Mouse (Mus musculus): Measurements from ENCODE around the gene Jmjd8. TPM values are rescaled to one million over a fixed set of nuclear protein-coding genes. Genes with fewer than 3 reads are reported as not detected.

Gene Jmjd8
- polyA plus RNA-seq, 1 experiment from 2014 or later, result 40.6 TPM

DNA sequence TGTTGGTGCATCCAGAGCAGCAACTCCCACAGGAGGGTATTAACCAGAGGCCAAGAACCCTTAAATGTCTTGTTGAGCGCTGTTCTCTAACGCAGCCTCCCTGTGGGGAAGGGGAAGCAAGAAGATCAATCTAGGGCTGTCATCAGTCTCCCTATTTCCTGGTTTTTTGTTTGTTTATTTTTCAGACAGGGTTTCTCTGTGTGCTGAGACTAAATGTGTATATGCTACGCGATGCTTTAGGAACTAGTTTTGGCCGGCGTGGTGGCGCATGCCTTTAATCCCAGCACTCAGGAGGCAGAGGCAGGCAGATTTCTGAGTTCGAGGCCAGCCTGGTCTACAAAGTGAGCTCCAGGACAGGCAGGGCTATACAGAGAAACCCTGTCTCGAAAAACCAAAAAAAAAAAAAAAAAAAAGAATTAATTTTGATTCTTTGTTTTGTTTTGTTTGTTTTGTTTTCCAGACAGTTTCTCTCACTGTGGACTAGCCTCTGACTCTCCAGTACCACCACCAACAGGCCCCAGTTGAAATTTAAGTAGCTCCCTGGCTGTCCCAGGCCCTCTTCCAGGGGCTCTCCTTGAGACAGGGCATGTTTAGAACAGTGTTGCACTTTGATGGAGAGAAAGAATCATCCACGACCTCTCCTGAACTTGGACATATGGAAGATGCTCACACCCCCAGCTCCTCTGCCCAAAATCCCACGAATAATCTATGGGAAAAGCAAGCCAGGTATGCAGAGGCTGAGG lies 44.9 kb downstream of the Jmjd8 start:
- no peak for TF ChIP-seq CTCF (IDR thresholded peaks at IDR 0.05; ENCODE audit: low read depth)
- no peaks in the 10 kb centered on the region for H3K27me3 ChIP-seq (ENCODE audit: insufficient read depth, low read length)
- no peak overlapping the region for H3K27ac ChIP-seq (ENCODE audit: low read depth)
- 58% methylated on average over 11 of the region's 11 CpGs for WGBS
- ATAC-seq (ENCODE audit: insufficient read depth), result no peak
- H3K9ac ChIP-seq, result peak overlapping the region; percentile 58
- H3K4me2 ChIP-seq, result peak overlapping the region; percentile 94
- peak overlapping the region; percentile 76; the same call in 1 of the 2 replicates for H3K4me3 ChIP-seq (ENCODE audit: low read depth, low read length)
- peaks cover 11% of the 10 kb centered on the region; the same call in 1 of the 2 replicates for H3K36me3 ChIP-seq (ENCODE audit: insufficient read depth)
- no peak for DNase-seq
- H3K9me3 ChIP-seq (ENCODE audit: low read depth, low read length), result no peaks in the 10 kb centered on the region
- H3K4me1 ChIP-seq (ENCODE audit: insufficient read depth), result peaks cover 15% of the 10 kb centered on the region; the same call in 1 of the 2 replicates

DNA sequence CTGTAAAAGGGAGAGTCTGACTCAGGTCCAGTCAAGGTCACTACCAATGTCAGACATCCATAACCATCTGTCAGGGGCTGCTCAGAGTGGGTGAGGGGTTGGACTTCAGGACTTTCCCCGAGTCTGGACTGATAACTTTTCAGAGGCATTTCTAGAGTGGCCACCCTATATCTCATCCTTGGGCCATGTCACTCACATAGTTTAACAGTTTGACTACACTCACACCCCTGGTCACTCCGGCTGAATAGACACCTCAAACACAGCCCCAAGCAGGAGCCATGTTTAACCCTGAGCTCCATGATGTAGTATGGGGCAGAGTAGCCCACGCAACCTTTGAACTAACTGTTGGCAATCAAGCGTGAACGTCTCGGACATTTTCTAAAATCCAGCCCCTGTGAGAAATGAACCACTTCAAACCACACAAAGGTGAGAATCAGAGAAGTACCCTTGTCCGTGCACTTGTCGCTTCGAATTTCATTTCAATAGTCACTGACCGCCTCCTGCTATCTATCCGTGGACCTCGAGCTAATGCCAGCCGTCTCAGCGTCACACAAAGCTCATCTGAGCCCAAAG lies 45.6 kb downstream of the Jmjd8 start:
- Histone ChIP-seq H3K27me3 (ENCODE audit: insufficient read depth, low read length) (no peaks in the 10 kb centered on the region), H3K4me2 (peak overlapping the region; percentile 94), H3K4me3 (ENCODE audit: low read depth, low read length) (peak overlapping the region; percentile 76), H3K4me1 (ENCODE audit: insufficient read depth) (peaks cover 12% of the 10 kb centered on the region; the same call in 1 of the 2 replicates), H3K36me3 (ENCODE audit: insufficient read depth) (peaks cover 17% of the 10 kb centered on the region), H3K27ac (ENCODE audit: low read depth) (peak overlapping the region; percentile 91), H3K9me3 (ENCODE audit: low read depth, low read length) (no peaks in the 10 kb centered on the region), H3K9ac (peak overlapping the region; percentile 58)
- no peak for ATAC-seq (ENCODE audit: insufficient read depth)
- no peak for DNase-seq
- no peak for TF ChIP-seq CTCF (IDR thresholded peaks at IDR 0.05; ENCODE audit: low read depth)
- whole genome bisulfite sequencing, result 6% methylated on average over 14 of the region's 14 CpGs

DNA sequence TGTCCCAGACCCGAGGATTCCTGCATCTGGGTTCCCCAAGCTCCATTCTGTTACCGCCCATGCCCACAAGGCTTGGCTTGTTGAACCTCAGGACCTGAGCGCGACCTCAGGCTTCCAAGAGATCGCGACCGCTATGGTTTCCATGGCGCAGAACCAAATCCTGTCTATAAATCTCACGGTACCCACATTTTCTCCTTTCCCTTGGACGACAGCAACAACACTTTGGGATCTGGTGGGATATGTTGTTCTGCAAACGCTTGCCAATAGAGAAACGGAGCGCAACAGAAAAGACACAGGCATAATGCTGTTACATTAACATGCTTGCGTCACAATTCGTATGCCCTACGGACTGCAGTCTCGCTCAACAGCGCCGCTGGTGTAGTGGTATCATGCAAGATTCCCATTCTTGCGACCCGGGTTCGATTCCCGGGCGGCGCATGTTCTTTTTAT lies 46.1 kb downstream of the Jmjd8 start, which contains the start of gene Mettl26:
Gene Mettl26 (plus strand): TSS at position 354 of the 450 bp plus-strand sequence.
- peak; percentile 99 for DNase-seq
- Histone ChIP-seq H3K27ac (ENCODE audit: low read depth) (peak within 1 kb of the TSS; percentile 91), H3K4me2 (peak within 1 kb of the TSS; percentile 94), H3K9me3 (ENCODE audit: low read depth, low read length) (no peaks in the 10 kb centered on the region), H3K4me3 (ENCODE audit: low read depth, low read length) (peak within 1 kb of the TSS; percentile 76), H3K36me3 (ENCODE audit: insufficient read depth) (peaks cover 22% of the 10 kb centered on the region), H3K4me1 (ENCODE audit: insufficient read depth) (peaks cover 12% of the 10 kb centered on the region; the same call in 1 of the 2 replicates), H3K27me3 (ENCODE audit: insufficient read depth, low read length) (no peaks in the 10 kb centered on the region), H3K9ac (peak within 1 kb of the TSS; percentile 65)
- peak; percentile 35 for TF ChIP-seq CTCF (IDR thresholded peaks at IDR 0.05; ENCODE audit: low read depth)
- ATAC-seq (ENCODE audit: insufficient read depth), result peak; percentile 77
- WGBS, result under 1% methylated on average over 25 of the region's 25 CpGs

DNA sequence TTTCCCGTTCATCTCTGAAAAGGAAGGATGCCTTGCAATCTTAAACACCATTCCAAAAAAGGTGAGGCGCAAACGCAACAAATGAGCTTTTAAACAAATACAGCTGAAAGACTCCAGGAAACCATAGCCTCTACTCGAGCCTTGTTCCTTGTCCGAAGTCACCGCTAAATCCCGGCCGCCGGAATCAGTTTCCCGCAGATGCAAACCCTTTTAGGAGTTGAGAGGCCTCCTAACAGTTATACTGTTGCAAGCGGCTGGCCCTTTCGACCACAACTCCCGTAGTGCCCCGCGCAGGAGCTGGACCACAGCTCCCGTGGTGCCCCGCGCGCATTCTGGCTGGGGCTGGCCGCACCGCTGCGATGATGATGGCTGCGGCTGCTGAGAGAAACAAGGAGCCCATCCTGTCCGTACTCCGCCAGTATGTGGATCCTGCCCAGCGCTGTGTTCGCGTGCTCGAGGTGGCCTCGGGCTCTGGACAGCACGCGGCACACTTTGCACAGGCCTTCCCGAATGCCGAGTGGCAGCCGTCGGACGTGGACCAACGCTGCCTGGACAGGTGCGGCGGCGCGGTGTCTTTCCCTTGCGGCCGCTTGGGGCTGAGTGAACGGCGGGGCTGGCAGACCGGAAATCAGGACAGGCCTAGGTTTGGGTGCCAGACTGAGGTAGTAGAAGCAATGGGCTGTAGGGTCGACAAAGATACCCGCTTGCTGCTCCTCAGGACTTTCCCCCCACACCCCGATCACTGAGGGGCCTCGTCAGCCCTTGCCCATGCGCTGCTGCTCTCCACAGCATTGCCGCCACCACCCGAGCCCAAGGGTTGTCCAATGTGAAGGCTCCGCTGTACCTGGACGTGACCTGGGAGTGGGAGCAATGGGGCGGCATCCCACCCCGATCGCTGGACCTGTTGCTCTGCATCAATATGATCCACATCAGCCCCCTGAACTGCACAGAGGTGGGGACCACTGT lies 46.8 kb downstream of the Jmjd8 start:
- Histone ChIP-seq H3K4me1 (ENCODE audit: insufficient read depth) (peaks cover 12% of the 10 kb centered on the region; the same call in 1 of the 2 replicates), H3K36me3 (ENCODE audit: insufficient read depth) (peaks cover 22% of the 10 kb centered on the region), H3K4me2 (peak overlapping the region; percentile 94), H3K9me3 (ENCODE audit: low read depth, low read length) (no peaks in the 10 kb centered on the region), H3K4me3 (ENCODE audit: low read depth, low read length) (peak overlapping the region; percentile 76), H3K27ac (ENCODE audit: low read depth) (peak overlapping the region; percentile 91), H3K27me3 (ENCODE audit: insufficient read depth, low read length) (no peaks in the 10 kb centered on the region), H3K9ac (peak overlapping the region; percentile 65)
- DNase-seq (peak; percentile 94), ATAC-seq (ENCODE audit: insufficient read depth) (peak; percentile 94)
- WGBS, result 1% methylated on average over 59 of the region's 59 CpGs
- peak; percentile 37; the same call in 1 of the 2 replicates for TF ChIP-seq CTCF (IDR thresholded peaks at IDR 0.05; ENCODE audit: low read depth)

DNA sequence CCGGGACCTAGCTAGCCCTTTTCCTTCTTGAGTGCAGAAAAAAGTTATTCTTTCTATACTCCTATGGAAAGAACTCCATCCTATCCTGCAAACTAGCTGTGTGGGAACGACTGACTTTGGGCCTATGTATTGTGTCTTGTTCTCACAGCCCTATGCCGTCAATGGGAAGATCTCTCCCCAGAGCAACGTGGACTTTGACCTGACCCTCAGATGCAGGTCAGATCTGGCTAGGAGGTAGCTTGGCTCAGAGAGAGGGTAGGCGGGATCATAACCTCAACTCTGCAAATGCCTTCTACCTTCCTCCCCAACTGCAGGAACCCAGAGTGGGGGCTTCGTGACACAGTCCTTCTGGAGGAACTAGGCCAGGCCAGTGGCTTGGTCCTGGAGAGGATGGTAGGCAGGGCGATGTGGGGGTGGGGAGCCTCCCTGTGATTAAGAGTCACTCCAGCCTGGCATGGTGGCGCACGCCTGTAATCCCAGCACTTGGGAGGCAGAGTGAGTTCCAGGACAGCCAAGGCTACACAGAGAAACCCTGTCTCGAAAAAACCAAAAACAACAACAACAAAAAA lies 47.8 kb downstream of the Jmjd8 start:
- WGBS, result 61% methylated on average over 10 of the region's 10 CpGs
- Histone ChIP-seq H3K4me1 (ENCODE audit: insufficient read depth) (peaks cover 12% of the 10 kb centered on the region; the same call in 1 of the 2 replicates), H3K9ac (peak overlapping the region; percentile 65), H3K36me3 (ENCODE audit: insufficient read depth) (peaks cover 27% of the 10 kb centered on the region), H3K27ac (ENCODE audit: low read depth) (no peak overlapping the region), H3K4me2 (peak overlapping the region; percentile 94), H3K27me3 (ENCODE audit: insufficient read depth, low read length) (no peaks in the 10 kb centered on the region), H3K4me3 (ENCODE audit: low read depth, low read length) (peak overlapping the region; percentile 76), H3K9me3 (ENCODE audit: low read depth, low read length) (no peaks in the 10 kb centered on the region)
- no peak for ATAC-seq (ENCODE audit: insufficient read depth)
- no peak for TF ChIP-seq CTCF (IDR thresholded peaks at IDR 0.05; ENCODE audit: low read depth)
- no peak for DNase-seq

DNA sequence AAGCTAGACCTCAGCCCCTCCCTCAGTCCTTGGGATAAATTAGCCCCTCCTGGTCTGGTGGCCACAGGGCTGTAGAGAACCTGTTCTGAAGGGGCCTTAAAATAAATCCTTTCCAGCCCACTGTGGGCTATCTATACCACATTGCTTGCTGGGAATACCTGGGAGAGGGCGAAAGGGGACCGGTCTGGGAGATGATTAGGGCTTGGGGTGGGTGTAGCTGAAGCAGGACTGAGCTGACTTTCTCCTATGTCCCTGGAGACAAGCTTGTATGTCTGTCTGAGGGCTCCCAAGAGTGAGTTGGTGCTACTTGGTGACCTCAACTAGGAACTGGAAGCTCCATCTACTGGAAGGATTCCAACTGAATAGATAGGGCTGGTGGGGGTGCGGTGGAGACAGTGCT lies 48.4 kb downstream of the Jmjd8 start:
- Histone ChIP-seq H3K4me1 (ENCODE audit: insufficient read depth) (peaks cover 12% of the 10 kb centered on the region; the same call in 1 of the 2 replicates), H3K9ac (no peak overlapping the region), H3K27ac (ENCODE audit: low read depth) (no peak overlapping the region), H3K27me3 (ENCODE audit: insufficient read depth, low read length) (no peaks in the 10 kb centered on the region), H3K36me3 (ENCODE audit: insufficient read depth) (peaks cover 33% of the 10 kb centered on the region), H3K4me3 (ENCODE audit: low read depth, low read length) (no peak overlapping the region), H3K4me2 (peak overlapping the region; percentile 18; the same call in 1 of the 2 replicates), H3K9me3 (ENCODE audit: low read depth, low read length) (no peaks in the 10 kb centered on the region)
- DNase-seq, result no peak
- 80% methylated on average over 3 of the region's 3 CpGs for WGBS
- ATAC-seq (ENCODE audit: insufficient read depth), result no peak
- no peak for TF ChIP-seq CTCF (IDR thresholded peaks at IDR 0.05; ENCODE audit: low read depth)
